Mouse (Mus musculus): ENCODE results near the gene Ssxb8. TPM values are rescaled to one million over a fixed set of nuclear protein-coding genes. Genes with fewer than 3 reads are reported as not detected.
A peak's percentile ranks its signal among the peaks of the same experiment; 100 is the strongest.
"Not testable (repeated sequence)": the region's sequence is repeated elsewhere in the genome, so short reads cannot be mapped to it uniquely, and the experiment has no call there.

Ssxb8 gene
- not detected for total RNA-seq (2021)
- long read RNA-seq, experiment 1: 0 reads
- long read RNA-seq, experiment 2: 0 reads

- DNase-seq: not testable (repeated sequence)
Measured at GRCm38 (mm10) chrX:8690744-8691143, at the start of gene Ssxb8. Gene Ssxb8, minus strand, starts transcription at chrX:8690844.

- peak; percentile 3 to 49 for DNase-seq
Measured at GRCm38 (mm10) chrX:8732907-8733306, 42.3 kb upstream of the Ssxb8 start.

GRCm38 (mm10) chrX:8663085-8663484 lies 27.6 kb downstream of the Ssxb8 start:
- DNase-seq: no peak

Other genes starting within 250 kb of the Ssxb8 start
- not detected for gene Ssxb2, start 229.1 kb downstream of the Ssxb8 start, total RNA-seq (2021)
- not detected for gene Gm14459, start 165.9 kb downstream of the Ssxb8 start, total RNA-seq (2021)
- not detected for gene Ssxb6, start 142.6 kb downstream of the Ssxb8 start, total RNA-seq (2021)
- not detected for gene Ssxb3, start 99.0 kb downstream of the Ssxb8 start, total RNA-seq (2021)
- gene Ssx9, start 57.6 kb upstream of the Ssxb8 start, total RNA-seq (2021): not detected
- gene Ssxb5, start 112.8 kb upstream of the Ssxb8 start, total RNA-seq (2021): not detected
- not detected for gene Gm6592, start 153.2 kb upstream of the Ssxb8 start, total RNA-seq (2021)
- gene Gm5751, start 183.4 kb upstream of the Ssxb8 start, total RNA-seq (2021): not detected
- 10 to 100 TPM in 1 of 2 experiments, 1 to 10 TPM in 1; 8.1 to 10.2 TPM for gene B630019K06Rik, start 201.5 kb upstream of the Ssxb8 start, total RNA-seq (2021)

Measured in adrenal gland, postnatal 36 days (tissue).